Mouse (Mus musculus) ES-Bruce4 (cell line): ENCODE measurements around the gene Calhm2. TPM values are rescaled to one million over a fixed set of nuclear protein-coding genes. Genes with fewer than 3 reads are reported as not detected.

Experiments
- H3K27ac ChIP-seq: 2 replicates; pipeline ENCODE4 v1.5.1; 2012; ENCODE audit warnings: low read length, inconsistent platforms; ENCODE audit not compliant: insufficient read depth
- H3K27me3 ChIP-seq: 2 replicates; pipeline ENCODE4 v1.6.1; 2012; ENCODE audit warnings: mild to moderate bottlenecking, low read length, inconsistent platforms; ENCODE audit not compliant: control insufficient read depth, poor library complexity, insufficient read depth, severe bottlenecking
- H3K36me3 ChIP-seq: 2 replicates; pipeline ENCODE4 v1.6.1; 2012; ENCODE audit warnings: inconsistent platforms, mild to moderate bottlenecking, low read length, moderate library complexity; ENCODE audit not compliant: control insufficient read depth, poor library complexity, insufficient read depth, severe bottlenecking
- H3K4me1 ChIP-seq: one replicate; pipeline ENCODE4 v1.8.1; 2011; ENCODE audit warnings: low read length; ENCODE audit not compliant: control insufficient read depth, insufficient read depth
- H3K4me3 ChIP-seq: 2 replicates; pipeline ENCODE4 v1.5.1; 2011; ENCODE audit warnings: low read depth, mild to moderate bottlenecking, low read length
- H3K9ac ChIP-seq: 2 replicates; pipeline ENCODE4 v1.6.1; 2012; ENCODE audit warnings: low read depth, mild to moderate bottlenecking, inconsistent platforms; ENCODE audit not compliant: poor library complexity, severe bottlenecking
- H3K9me3 ChIP-seq: replicated peaks from 2 replicates; pipeline ENCODE4 v1.6.1; 2012; ENCODE audit warnings: mild to moderate bottlenecking, low read length, inconsistent platforms; ENCODE audit not compliant: control insufficient read depth, poor library complexity, insufficient read depth, severe bottlenecking
- CTCF ChIP-seq: IDR thresholded peaks from one replicate; pipeline ENCODE4 v1.8.1; 2011; ENCODE audit warnings: low read depth, low read length
- EP300 ChIP-seq: IDR thresholded peaks from 2 replicates; pipeline ENCODE4 v1.6.1; 2011; ENCODE audit warnings: low read depth, low read length; ENCODE audit not compliant: insufficient read depth
- POLR2A ChIP-seq: IDR thresholded peaks from one replicate; pipeline ENCODE4 v1.8.1; 2011; ENCODE audit warnings: low read length; ENCODE audit not compliant: insufficient read depth
- polyA plus RNA-seq: library from polyadenylated mRNA; stranded (reverse); fragments of >200 nt; gene quantifications from 2 replicates; pipeline ENCODE4 v1.2.4, GENCODE M21; 2011; ENCODE audit warnings: low read depth; ENCODE audit not compliant: missing spikeins, insufficient read depth, insufficient read length

Gene Calhm2
- polyA plus RNA-seq, 1 experiment = 0.90 TPM

- H3K9me3 ChIP-seq = no peaks in the 10 kb centered on the region
- TF ChIP-seq POLR2A (no peak), CTCF (no peak), EP300 (no peak)
- H3K36me3 ChIP-seq = no peaks in the 10 kb centered on the region
- H3K4me1 ChIP-seq = no peaks in the 10 kb centered on the region
- no peak within 1 kb of the TSS for H3K27ac ChIP-seq
- H3K9ac ChIP-seq = no peak within 1 kb of the TSS
- H3K4me3 ChIP-seq = no peak within 1 kb of the TSS
- H3K27me3 ChIP-seq = no peaks in the 10 kb centered on the region
These were observed 19.6 kb upstream of the Calhm2 start, which contains the start of gene Calhm3 for GRCm38 (mm10) chr19:47157664-47158063. Gene Calhm3 (minus strand): TSS chr19:47157764.

- Histone ChIP-seq H3K9me3 (no peaks in the 10 kb centered on the region), H3K36me3 (no peaks in the 10 kb centered on the region), H3K4me3 (no peak overlapping the region), H3K27me3 (no peaks in the 10 kb centered on the region), H3K4me1 (no peaks in the 10 kb centered on the region), H3K27ac (no peak overlapping the region), H3K9ac (no peak overlapping the region)
- no peak for TF ChIP-seq POLR2A
- no peak for TF ChIP-seq EP300
- TF ChIP-seq CTCF = no peak
These were observed 15.7 kb upstream of the Calhm2 start for GRCm38 (mm10) chr19:47153767-47154166.

DNA sequence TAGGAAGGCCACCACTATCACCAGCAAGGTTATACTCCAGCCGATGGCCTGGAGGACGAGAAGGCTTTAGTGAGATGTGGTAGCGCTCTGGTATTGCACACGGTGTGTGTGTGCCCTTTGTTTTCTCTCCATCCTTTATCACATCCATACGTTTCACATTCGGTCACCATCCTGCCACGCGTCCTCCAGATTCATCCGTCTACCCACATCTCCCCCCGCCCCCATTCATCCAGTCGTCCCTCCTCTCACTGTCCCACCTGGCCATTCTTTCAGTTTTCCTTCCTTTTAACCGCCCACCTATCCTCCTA, 13.9 kb upstream of the Calhm2 start:
- Histone ChIP-seq H3K27me3 (no peaks in the 10 kb centered on the region), H3K4me3 (no peak overlapping the region), H3K9ac (no peak overlapping the region), H3K4me1 (peaks cover 2% of the 10 kb centered on the region), H3K27ac (no peak overlapping the region), H3K36me3 (no peaks in the 10 kb centered on the region), H3K9me3 (no peaks in the 10 kb centered on the region)
- no peak for TF ChIP-seq CTCF
- TF ChIP-seq POLR2A = no peak
- no peak for TF ChIP-seq EP300

- Histone ChIP-seq H3K9me3 (no peaks in the 10 kb centered on the region), H3K4me3 (no peak overlapping the region), H3K4me1 (peaks cover 2% of the 10 kb centered on the region), H3K27ac (no peak overlapping the region), H3K9ac (no peak overlapping the region), H3K27me3 (no peaks in the 10 kb centered on the region), H3K36me3 (no peaks in the 10 kb centered on the region)
- TF ChIP-seq EP300 = no peak
- no peak for TF ChIP-seq POLR2A
- TF ChIP-seq CTCF = no peak
These were observed 13.4 kb upstream of the Calhm2 start for GRCm38 (mm10) chr19:47151332-47152061.

DNA sequence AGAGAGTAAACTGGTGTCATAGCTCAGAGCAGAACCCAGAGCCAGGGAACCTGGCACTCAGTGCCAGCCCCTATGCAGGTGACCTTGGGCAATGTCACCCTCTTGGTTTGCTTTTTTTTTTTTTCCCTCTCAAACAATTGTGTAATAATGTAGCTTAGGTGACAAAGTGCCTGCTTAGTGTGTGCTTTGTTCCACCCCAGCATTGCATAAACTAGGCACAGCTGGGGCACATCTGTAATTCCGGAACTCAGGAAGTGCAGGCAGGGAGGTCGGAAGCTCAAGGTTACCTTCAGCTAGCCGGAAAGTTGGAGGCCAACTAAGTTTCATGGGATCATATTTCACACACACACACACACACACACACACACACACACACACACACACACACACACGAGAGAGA, 11.8 kb upstream of the Calhm2 start:
- H3K4me1 ChIP-seq = peaks cover 2% of the 10 kb centered on the region
- H3K9ac ChIP-seq = no peak overlapping the region
- H3K4me3 ChIP-seq = no peak overlapping the region
- no peaks in the 10 kb centered on the region for H3K9me3 ChIP-seq
- H3K27ac ChIP-seq = no peak overlapping the region
- TF ChIP-seq CTCF (no peak), POLR2A (no peak), EP300 (peak; percentile 84)
- no peaks in the 10 kb centered on the region for H3K27me3 ChIP-seq
- H3K36me3 ChIP-seq = no peaks in the 10 kb centered on the region

- Histone ChIP-seq H3K9me3 (no peaks in the 10 kb centered on the region), H3K27ac (no peak overlapping the region), H3K36me3 (no peaks in the 10 kb centered on the region), H3K27me3 (no peaks in the 10 kb centered on the region), H3K9ac (no peak overlapping the region), H3K4me3 (no peak overlapping the region), H3K4me1 (peaks cover 2% of the 10 kb centered on the region)
- no peak for TF ChIP-seq POLR2A
- TF ChIP-seq EP300 = no peak
- TF ChIP-seq CTCF = no peak
These were observed 10.3 kb upstream of the Calhm2 start for GRCm38 (mm10) chr19:47148267-47148847.
